Mouse (Mus musculus): ENCODE measurements around the gene Zfp423. TPM values are rescaled to one million over a fixed set of nuclear protein-coding genes. Genes with fewer than 3 reads are reported as not detected.

Zfp423 gene
- polyA plus RNA-seq, 1 experiment from 2014 or later: 2.1 TPM

DNA sequence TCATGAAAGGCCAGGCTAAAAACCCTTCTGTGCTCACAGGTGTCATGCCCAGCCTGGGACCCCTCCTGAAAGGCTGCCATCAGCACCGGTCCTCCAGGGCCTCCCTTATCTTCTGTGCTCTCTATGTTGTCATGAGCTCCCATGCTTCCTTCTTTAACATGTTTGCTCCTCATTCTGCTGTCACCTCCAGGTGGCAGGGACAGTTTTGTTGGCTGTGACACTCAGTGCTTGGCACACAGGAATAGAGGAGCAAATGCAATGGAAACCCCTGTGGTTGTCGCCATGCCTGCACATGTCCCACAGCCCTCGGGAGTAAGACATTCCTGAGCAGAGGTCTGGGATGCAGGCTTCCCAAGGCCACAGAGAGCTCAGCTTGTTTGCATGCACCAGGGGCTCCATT lies 194.1 kb downstream of the Zfp423 start:
- Histone ChIP-seq H3K9me3 (ENCODE audit: low read length) (no peaks in the 10 kb centered on the region), H3K36me3 (ENCODE audit: insufficient read depth, low read length) (no peaks in the 10 kb centered on the region), H3K4me1 (ENCODE audit: insufficient read depth, low read depth, low read length) (no peaks in the 10 kb centered on the region), H3K4me3 (ENCODE audit: low read depth, low read length) (no peak overlapping the region), H3K9ac (replicated peaks; ENCODE audit: low read depth) (no peak overlapping the region), H3K27ac (ENCODE audit: low read length) (no peak overlapping the region), H3K27me3 (replicated peaks; ENCODE audit: insufficient read depth, low read length) (no peaks in the 10 kb centered on the region), H3K4me2 (replicated peaks; ENCODE audit: low read depth, low read length) (no peak overlapping the region)
- TF ChIP-seq CTCF (IDR thresholded peaks at IDR 0.05) (no peak), EP300 (IDR thresholded peaks at IDR 0.05) (no peak)
- DNase-seq (ENCODE audit: low spot score): no peak
- WGBS: 61% methylated on average over 3 of the region's 3 CpGs
- no peak for ATAC-seq

DNA sequence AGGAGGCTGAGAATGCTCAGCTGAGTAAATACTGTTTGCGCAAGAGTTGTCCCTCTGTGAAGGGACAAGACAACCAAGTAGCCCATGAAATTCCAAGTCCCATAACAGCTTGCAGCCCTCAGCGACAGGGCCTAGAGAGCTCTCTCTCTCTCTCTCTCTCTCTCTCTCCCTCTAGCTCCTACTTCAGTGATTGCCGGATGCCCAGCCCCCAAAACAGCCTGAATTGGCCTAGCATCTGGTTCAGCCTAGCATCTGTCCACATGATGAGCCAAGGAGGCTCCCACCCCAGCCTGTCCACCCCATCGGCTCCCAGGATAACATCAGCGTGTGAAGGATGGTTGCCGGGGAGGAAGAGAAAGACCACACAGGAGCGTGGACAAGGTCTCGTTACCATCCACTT lies 200.6 kb downstream of the Zfp423 start:
- H3K4me3 ChIP-seq (ENCODE audit: low read depth, low read length): no peak overlapping the region
- ATAC-seq: peak; percentile 89
- H3K27me3 ChIP-seq (replicated peaks; ENCODE audit: insufficient read depth, low read length): no peaks in the 10 kb centered on the region
- no peaks in the 10 kb centered on the region for H3K4me1 ChIP-seq (ENCODE audit: insufficient read depth, low read depth, low read length)
- WGBS: 40% methylated on average over 8 of the region's 8 CpGs
- TF ChIP-seq CTCF (IDR thresholded peaks at IDR 0.05) (no peak), EP300 (IDR thresholded peaks at IDR 0.05) (0 out of 2 replicates have a peak, but pooled peaks have one; percentile 23)
- DNase-seq (ENCODE audit: low spot score): peak; percentile 75
- H3K27ac ChIP-seq (ENCODE audit: low read length): no peak overlapping the region
- H3K36me3 ChIP-seq (ENCODE audit: insufficient read depth, low read length): no peaks in the 10 kb centered on the region
- H3K9ac ChIP-seq (replicated peaks; ENCODE audit: low read depth): no peak overlapping the region
- H3K4me2 ChIP-seq (replicated peaks; ENCODE audit: low read depth, low read length): no peak overlapping the region
- no peaks in the 10 kb centered on the region for H3K9me3 ChIP-seq (ENCODE audit: low read length)

DNA sequence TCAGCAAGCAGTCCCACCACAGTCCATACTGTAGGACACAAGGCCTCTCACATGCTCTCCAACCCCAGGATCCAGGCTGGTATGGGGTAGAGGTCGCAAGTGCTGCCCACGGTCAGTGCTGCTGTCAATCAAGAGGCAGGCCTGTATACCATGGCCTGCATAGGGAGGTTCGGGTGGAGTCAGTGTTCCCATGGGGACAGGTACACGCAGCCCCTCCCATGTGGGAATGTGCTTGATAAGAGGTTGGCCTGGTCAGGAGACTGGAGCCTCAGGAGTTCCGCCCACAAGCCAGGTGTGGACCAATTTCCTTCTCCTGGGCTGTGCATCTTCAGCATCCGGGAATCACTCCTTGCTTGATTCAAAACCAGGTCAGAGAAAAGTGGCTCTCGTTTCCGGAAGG lies 204.5 kb downstream of the Zfp423 start:
- no peaks in the 10 kb centered on the region for H3K36me3 ChIP-seq (ENCODE audit: insufficient read depth, low read length)
- no peaks in the 10 kb centered on the region for H3K9me3 ChIP-seq (ENCODE audit: low read length)
- H3K9ac ChIP-seq (replicated peaks; ENCODE audit: low read depth): no peak overlapping the region
- no peak overlapping the region for H3K4me3 ChIP-seq (ENCODE audit: low read depth, low read length)
- DNase-seq (ENCODE audit: low spot score) (no peak), ATAC-seq (no peak)
- no peak for TF ChIP-seq CTCF (IDR thresholded peaks at IDR 0.05)
- TF ChIP-seq EP300 (IDR thresholded peaks at IDR 0.05): no peak
- no peak overlapping the region for H3K27ac ChIP-seq (ENCODE audit: low read length)
- H3K27me3 ChIP-seq (replicated peaks; ENCODE audit: insufficient read depth, low read length): no peaks in the 10 kb centered on the region
- WGBS: 85% methylated on average over 8 of the region's 8 CpGs
- H3K4me2 ChIP-seq (replicated peaks; ENCODE audit: low read depth, low read length): no peak overlapping the region
- H3K4me1 ChIP-seq (ENCODE audit: insufficient read depth, low read depth, low read length): no peaks in the 10 kb centered on the region

DNA sequence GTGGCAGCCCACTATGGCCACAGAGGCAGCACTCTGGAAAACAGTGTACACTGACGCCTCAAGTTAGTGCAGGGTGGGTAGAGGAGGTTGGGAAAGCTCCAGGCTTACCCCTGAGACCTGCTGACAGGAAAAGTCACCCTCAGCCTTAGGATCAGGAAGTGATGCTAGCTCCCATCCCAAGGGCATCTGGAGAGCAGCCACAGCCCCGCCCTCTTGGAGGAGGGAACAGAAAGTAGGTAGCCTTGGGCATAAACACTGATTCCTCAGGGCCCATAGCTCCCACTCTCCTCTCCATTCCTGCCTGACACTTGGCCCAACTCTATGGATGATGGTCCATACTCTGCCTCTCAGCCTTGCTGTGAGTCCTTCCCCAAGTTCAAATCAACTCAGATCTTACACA lies 205.8 kb downstream of the Zfp423 start:
- no peak overlapping the region for H3K4me3 ChIP-seq (ENCODE audit: low read depth, low read length)
- H3K9me3 ChIP-seq (ENCODE audit: low read length): no peaks in the 10 kb centered on the region
- H3K4me1 ChIP-seq (ENCODE audit: insufficient read depth, low read depth, low read length): no peaks in the 10 kb centered on the region
- no peak overlapping the region for H3K4me2 ChIP-seq (replicated peaks; ENCODE audit: low read depth, low read length)
- no peaks in the 10 kb centered on the region for H3K27me3 ChIP-seq (replicated peaks; ENCODE audit: insufficient read depth, low read length)
- H3K9ac ChIP-seq (replicated peaks; ENCODE audit: low read depth): no peak overlapping the region
- no peak for TF ChIP-seq EP300 (IDR thresholded peaks at IDR 0.05)
- no peak for TF ChIP-seq CTCF (IDR thresholded peaks at IDR 0.05)
- WGBS: 54% methylated on average over 2 of the region's 2 CpGs
- DNase-seq (ENCODE audit: low spot score) (no peak), ATAC-seq (no peak)
- no peaks in the 10 kb centered on the region for H3K36me3 ChIP-seq (ENCODE audit: insufficient read depth, low read length)
- H3K27ac ChIP-seq (ENCODE audit: low read length): no peak overlapping the region

DNA sequence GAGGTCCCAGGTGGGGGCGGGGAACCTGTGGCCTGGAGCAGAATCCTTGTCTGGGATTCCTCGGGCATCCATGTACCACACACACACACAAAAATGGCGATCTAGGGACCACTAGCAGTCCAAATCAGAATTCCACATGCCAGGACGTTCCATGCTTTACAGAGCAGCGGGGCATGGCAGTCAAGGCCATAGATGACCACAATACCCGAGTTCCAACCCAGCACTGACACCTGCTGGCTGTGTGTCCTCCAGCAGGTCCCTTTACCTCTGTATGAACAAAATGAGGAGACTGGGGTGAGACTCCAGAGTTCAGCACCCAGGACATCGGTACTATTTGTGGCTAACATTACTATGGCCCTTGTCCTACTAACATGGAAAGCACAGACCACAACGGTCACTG lies 206.2 kb downstream of the Zfp423 start:
- Histone ChIP-seq H3K9me3 (ENCODE audit: low read length) (no peaks in the 10 kb centered on the region), H3K36me3 (ENCODE audit: insufficient read depth, low read length) (no peaks in the 10 kb centered on the region), H3K4me3 (ENCODE audit: low read depth, low read length) (no peak overlapping the region), H3K4me1 (ENCODE audit: insufficient read depth, low read depth, low read length) (no peaks in the 10 kb centered on the region), H3K9ac (replicated peaks; ENCODE audit: low read depth) (no peak overlapping the region), H3K4me2 (replicated peaks; ENCODE audit: low read depth, low read length) (no peak overlapping the region), H3K27me3 (replicated peaks; ENCODE audit: insufficient read depth, low read length) (no peaks in the 10 kb centered on the region), H3K27ac (ENCODE audit: low read length) (no peak overlapping the region)
- no peak for ATAC-seq
- no peak for DNase-seq (ENCODE audit: low spot score)
- WGBS: 62% methylated on average over 8 of the region's 8 CpGs
- TF ChIP-seq EP300 (IDR thresholded peaks at IDR 0.05): no peak
- peak; percentile 45 for TF ChIP-seq CTCF (IDR thresholded peaks at IDR 0.05)

DNA sequence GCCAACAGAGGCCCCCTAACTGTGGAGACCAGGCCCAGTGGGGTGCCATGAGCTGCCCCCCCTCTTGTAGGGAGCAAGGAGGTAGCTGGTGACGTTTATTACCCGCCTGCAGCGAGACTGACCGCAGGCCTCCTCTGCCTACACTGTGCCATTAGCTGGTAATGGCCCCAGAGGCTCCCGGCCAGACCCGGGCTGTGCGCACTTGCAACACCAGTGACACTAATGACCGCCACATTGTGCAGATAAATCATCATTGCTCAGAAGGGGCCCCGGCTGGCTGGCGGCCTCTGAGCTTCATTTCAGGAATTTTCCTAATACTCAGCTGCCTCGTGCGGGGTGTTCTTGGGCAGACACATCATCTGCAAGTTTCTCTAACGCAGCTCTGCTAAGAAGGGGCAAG lies 206.7 kb downstream of the Zfp423 start:
- no peaks in the 10 kb centered on the region for H3K4me1 ChIP-seq (ENCODE audit: insufficient read depth, low read depth, low read length)
- no peaks in the 10 kb centered on the region for H3K9me3 ChIP-seq (ENCODE audit: low read length)
- H3K9ac ChIP-seq (replicated peaks; ENCODE audit: low read depth): no peak overlapping the region
- H3K4me3 ChIP-seq (ENCODE audit: low read depth, low read length): no peak overlapping the region
- ATAC-seq: peak; percentile 84
- H3K27ac ChIP-seq (ENCODE audit: low read length): no peak overlapping the region
- H3K27me3 ChIP-seq (replicated peaks; ENCODE audit: insufficient read depth, low read length): no peaks in the 10 kb centered on the region
- no peak for TF ChIP-seq EP300 (IDR thresholded peaks at IDR 0.05)
- no peak overlapping the region for H3K4me2 ChIP-seq (replicated peaks; ENCODE audit: low read depth, low read length)
- no peaks in the 10 kb centered on the region for H3K36me3 ChIP-seq (ENCODE audit: insufficient read depth, low read length)
- DNase-seq (ENCODE audit: low spot score): peak; percentile 68
- 66% methylated on average over 13 of the region's 13 CpGs for WGBS

DNA sequence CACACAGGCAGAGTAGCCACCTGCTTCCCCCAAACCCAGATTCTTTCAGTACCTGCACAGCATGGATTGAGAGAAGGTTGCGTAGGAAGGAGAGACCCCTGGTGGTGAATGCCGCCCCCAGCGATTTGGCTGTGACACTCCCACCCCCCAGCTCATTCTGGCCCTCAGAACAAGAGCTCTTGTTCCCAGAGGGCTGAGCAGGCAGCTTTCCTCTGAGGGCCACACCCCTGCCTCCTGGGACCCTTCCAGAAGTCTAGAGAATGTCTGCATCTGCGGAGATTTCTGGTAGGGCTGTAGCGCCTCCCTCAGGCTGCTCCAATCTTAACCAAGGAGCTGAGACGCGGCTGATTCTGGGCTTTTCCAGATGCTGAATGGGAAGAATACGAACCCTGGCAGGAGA lies 211.8 kb downstream of the Zfp423 start:
- H3K9ac ChIP-seq (replicated peaks; ENCODE audit: low read depth): no peak overlapping the region
- peak; percentile 26; the same call in 1 of the 2 replicates for ATAC-seq
- WGBS: 37% methylated on average over 8 of the region's 8 CpGs
- H3K27ac ChIP-seq (ENCODE audit: low read length): no peak overlapping the region
- peak; percentile 41 for DNase-seq (ENCODE audit: low spot score)
- no peak overlapping the region for H3K4me3 ChIP-seq (ENCODE audit: low read depth, low read length)
- no peaks in the 10 kb centered on the region for H3K9me3 ChIP-seq (ENCODE audit: low read length)
- H3K27me3 ChIP-seq (replicated peaks; ENCODE audit: insufficient read depth, low read length): no peaks in the 10 kb centered on the region
- no peak overlapping the region for H3K4me2 ChIP-seq (replicated peaks; ENCODE audit: low read depth, low read length)
- no peak for TF ChIP-seq EP300 (IDR thresholded peaks at IDR 0.05)
- peak; percentile 48 for TF ChIP-seq CTCF (IDR thresholded peaks at IDR 0.05)
- no peaks in the 10 kb centered on the region for H3K36me3 ChIP-seq (ENCODE audit: insufficient read depth, low read length)
- H3K4me1 ChIP-seq (ENCODE audit: insufficient read depth, low read depth, low read length): no peaks in the 10 kb centered on the region

Data from lung, postnatal 0 days (tissue).